Mouse (Mus musculus): ENCODE results near the gene Ccn6. TPM values are rescaled to one million over a fixed set of nuclear protein-coding genes. Genes with fewer than 3 reads are reported as not detected.

The Ccn6 gene
- total RNA-seq, 2 experiments from 2014 or later = 0.36 TPM; not detected in 1

DNA sequence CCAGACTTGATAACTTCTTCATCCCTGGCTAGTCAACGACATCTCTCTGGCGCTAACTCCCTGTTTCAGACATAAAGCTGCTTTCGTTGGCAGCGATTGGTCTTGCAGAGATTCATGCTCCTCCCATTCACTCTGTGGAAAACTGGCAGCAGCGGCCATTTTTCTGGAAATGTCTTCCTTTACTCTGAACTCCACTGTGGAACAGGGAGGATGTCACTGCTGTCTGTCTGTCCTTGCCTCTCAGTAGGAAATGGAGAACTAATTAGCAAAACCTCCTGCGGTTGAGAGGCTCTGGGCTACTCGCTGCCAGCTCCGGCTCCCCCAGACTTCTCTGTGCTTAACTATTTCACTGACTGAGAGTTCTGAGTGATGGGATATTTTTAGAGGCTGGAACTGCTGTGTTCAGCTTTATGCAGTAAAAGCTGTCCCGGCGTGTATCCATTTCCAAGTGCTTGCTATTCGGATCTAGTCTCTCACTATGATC is 2.1 kb upstream of the Ccn6 start:
- intact Hi-C loops (cut with DNase I) = loop anchor here (10.0 kb wide), 1 partner anchor 469 kb away; no protein-coding TSS in a partner anchor
- DNase-seq (ENCODE audit: low spot score in 2 of 2) = peak; percentile 66

DNA sequence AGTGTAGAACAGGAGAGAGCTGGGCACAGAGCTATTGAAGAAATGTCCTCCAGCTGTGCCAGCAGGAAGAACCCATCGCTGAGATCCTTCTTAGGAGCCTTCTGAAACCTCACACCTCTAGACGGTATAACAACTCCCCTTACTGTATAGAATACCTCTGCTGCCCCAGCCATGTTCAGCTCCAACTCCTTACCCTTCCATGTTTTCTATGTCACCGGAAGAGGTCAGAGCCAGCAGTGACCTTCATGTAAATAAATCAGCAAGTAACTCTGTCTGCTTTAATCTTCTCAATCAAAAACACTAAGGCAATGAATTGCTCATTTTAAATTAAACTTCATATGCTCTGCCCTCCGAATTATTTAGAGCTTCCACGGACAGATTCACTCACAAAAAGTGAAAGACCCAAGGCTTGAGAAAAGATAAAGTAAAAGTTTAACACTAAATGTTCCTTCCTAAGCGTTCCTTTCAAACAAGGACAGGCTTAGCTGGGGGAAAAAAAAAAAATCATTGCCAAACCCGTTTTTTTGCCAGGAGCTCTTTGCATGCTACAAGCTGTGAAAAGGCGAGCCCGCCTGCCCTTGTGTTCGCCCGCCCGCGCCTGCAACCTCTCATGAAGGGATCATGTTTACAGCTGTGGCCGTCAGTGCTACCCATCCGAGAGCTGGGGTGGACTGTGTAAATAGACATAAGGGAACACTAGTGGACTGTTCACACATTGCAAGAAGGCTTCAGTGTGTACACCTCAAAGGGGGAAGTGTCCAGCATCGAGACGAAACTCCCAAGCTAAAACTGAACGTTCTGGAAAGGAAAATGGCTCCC is 719 bp downstream of the Ccn6 start:
- no peak for DNase-seq (ENCODE audit: low spot score in 2 of 2)
- intact Hi-C loops (cut with DNase I) = loop anchor here (10.0 kb wide), 1 partner anchor 472 kb away; no protein-coding TSS in a partner anchor

DNA sequence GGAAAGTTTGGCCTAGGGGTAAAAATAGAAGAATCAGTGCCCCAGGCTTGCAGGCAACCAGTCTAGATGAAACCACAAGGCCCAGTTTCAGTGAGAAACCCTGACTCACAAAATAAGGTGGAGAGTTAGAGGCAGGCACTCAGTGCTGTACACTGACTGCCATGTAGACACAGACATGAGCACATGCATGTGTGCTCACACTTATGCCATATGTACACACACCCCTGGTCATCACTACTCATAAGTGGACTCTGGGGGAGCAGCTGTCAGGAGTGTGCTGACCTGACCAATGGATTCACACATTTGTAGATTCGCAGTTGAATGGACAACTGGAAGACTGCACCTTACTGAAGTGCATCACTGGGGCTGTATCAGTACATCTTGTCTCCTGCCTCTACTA is 2.2 kb downstream of the Ccn6 start:
- no peak for DNase-seq (ENCODE audit: low spot score in 2 of 2)
- intact Hi-C loops (cut with DNase I) = loop anchor here (10.0 kb wide), 1 partner anchor 473 kb away; no protein-coding TSS in a partner anchor

DNA sequence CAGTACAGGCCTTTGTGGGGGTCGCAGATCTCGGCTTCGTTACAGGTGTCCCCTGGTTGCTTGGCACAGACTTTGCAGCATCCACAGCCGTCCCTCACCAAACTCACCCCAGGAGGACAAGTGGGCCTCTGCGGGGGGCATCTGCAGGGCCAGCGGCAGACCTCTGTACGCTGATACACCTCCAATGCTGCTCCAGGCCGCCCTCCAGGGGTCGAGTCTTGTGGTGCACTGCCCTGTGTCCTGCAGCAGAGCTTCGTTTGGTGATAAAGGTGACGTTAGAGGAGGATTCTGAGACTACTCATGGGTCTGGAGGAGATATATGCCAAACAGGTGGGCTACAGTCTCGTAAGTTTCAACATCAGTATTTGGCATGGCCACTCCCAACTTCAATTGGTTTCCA is 5.3 kb downstream of the Ccn6 start:
- intact Hi-C loops (cut with DNase I) = no loop called here
- no peak for DNase-seq (ENCODE audit: low spot score in 2 of 2)

DNA sequence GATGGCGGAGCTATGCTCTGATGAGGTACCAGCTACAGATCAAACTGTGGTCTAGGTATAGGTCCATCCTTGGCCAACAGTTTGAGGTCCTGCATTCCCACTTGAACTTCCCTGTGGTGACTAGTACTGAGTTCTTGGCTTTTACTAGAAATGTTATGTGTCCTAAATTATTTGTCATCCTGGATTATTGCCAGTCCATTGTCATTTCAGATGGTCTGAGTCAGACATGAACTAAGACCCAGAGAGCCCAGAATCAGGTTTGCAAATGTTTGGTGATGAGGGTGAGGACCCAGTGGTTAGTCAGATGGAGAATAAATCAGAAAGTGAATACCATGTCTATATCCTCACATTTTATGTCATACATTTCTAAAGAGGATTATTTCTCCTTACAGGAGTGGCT is 6.3 kb downstream of the Ccn6 start:
- no peak for DNase-seq (ENCODE audit: low spot score in 2 of 2)
- intact Hi-C loops (cut with DNase I) = no loop called here

GRCm38 (mm10) chr10:39156719-39157118 is 6.9 kb downstream of the Ccn6 start:
- no peak for DNase-seq (ENCODE audit: low spot score in 2 of 2)
- intact Hi-C loops (cut with DNase I) = no loop called here

DNA sequence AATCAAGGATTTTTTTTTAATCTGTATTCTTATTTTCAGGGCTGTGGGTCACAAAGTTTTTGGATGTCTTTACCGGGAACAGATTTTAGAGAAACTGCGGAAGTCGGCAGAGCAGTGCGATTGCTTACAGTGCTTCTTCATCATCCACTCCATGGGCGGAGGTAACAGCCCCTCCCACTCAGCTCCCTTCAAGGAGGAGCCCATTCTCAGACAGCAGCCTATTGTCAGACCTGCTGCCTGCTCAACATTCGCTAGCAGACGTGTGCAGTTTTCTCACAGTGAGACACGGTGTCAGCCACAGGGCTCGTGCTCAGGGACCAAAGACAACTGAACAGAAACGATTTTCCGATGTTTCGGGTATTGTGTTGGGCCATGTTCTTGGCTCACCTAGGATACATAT is 21.4 kb downstream of the Ccn6 start:
- no peak for DNase-seq (ENCODE audit: low spot score in 2 of 2)
- intact Hi-C loops (cut with DNase I) = no loop called here

DNA sequence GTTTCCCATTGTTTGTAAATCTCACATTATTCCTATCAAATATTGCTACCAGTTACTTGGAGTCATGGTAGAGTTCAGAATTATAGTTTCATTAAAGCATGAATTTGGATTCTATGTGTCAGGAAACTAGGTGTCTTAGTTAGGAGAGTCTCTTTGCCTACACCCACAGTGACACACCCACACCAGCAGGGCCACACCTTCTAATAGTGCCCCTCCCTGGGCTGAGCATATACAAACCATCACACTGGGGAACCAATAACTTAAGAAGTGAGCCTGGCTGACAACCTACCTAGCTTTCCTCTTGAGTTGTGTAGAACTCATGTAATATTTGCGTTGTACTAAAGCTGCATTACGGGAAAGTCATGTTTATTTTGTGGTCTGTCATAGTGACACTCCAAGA is 22.2 kb downstream of the Ccn6 start:
- intact Hi-C loops (cut with DNase I) = no loop called here
- no peak for DNase-seq (ENCODE audit: low spot score in 2 of 2)

GRCm38 (mm10) chr10:39140843-39141242 is 22.8 kb downstream of the Ccn6 start:
- no peak for DNase-seq (ENCODE audit: low spot score in 2 of 2)
- intact Hi-C loops (cut with DNase I) = no loop called here

- DNase-seq (ENCODE audit: low spot score in 2 of 2) = no peak
- intact Hi-C loops (cut with DNase I) = no loop called here
Measured at GRCm38 (mm10) chr10:39138761-39139160, 24.8 kb downstream of the Ccn6 start.

GRCm38 (mm10) chr10:39137766-39138165 is 25.8 kb downstream of the Ccn6 start:
- intact Hi-C loops (cut with DNase I) = no loop called here
- DNase-seq (ENCODE audit: low spot score in 2 of 2) = no peak

GRCm38 (mm10) chr10:39133462-39134310 is 29.9 kb downstream of the Ccn6 start, which contains the start of the genes Fam229b and Tube1:
Gene Fam229b, minus strand, starts transcription at chr10:39133914.
Gene Tube1, plus strand, starts transcription at chr10:39133976.
- intact Hi-C loops (cut with DNase I) = no loop called here
- DNase-seq (ENCODE audit: low spot score in 2 of 2) = peak; percentile 92 to 93

- no peak for DNase-seq (ENCODE audit: low spot score in 2 of 2)
- intact Hi-C loops (cut with DNase I) = no loop called here
Measured at GRCm38 (mm10) chr10:39121412-39121811, 42.2 kb downstream of the Ccn6 start.

GRCm38 (mm10) chr10:39109489-39109874 is 54.1 kb downstream of the Ccn6 start:
- intact Hi-C loops (cut with DNase I) = no loop called here
- DNase-seq (ENCODE audit: low spot score in 2 of 2) = no peak

- DNase-seq (ENCODE audit: low spot score in 2 of 2) = no peak
- intact Hi-C loops (cut with DNase I) = no loop called here
Measured at GRCm38 (mm10) chr10:39108837-39109488, 54.6 kb downstream of the Ccn6 start.

DNA sequence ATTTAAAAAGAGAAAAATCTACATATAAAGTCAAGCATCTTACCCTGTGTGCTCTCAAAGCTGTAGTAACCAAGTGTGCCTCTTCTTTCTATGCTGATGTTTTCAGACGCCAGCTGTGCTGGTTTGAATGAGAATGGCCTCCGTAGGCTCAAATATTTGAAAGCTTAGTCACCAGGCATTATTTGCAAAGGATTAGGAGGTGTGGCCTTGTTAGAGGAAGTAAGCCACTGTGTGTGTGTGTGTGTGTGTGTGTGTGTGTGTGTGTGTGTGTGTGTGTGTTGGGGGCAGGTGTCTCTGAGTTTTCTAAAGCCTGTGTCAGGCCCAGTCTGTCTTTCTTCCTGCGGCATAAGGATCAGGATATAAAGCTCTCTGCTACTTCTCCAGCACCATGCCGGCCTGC is 56.7 kb downstream of the Ccn6 start:
- intact Hi-C loops (cut with DNase I) = no loop called here
- no peak for DNase-seq (ENCODE audit: low spot score in 2 of 2)

- intact Hi-C loops (cut with DNase I) = no loop called here
- no peak for DNase-seq (ENCODE audit: low spot score in 2 of 2)
Measured at GRCm38 (mm10) chr10:39106413-39106812, 57.2 kb downstream of the Ccn6 start.

DNA sequence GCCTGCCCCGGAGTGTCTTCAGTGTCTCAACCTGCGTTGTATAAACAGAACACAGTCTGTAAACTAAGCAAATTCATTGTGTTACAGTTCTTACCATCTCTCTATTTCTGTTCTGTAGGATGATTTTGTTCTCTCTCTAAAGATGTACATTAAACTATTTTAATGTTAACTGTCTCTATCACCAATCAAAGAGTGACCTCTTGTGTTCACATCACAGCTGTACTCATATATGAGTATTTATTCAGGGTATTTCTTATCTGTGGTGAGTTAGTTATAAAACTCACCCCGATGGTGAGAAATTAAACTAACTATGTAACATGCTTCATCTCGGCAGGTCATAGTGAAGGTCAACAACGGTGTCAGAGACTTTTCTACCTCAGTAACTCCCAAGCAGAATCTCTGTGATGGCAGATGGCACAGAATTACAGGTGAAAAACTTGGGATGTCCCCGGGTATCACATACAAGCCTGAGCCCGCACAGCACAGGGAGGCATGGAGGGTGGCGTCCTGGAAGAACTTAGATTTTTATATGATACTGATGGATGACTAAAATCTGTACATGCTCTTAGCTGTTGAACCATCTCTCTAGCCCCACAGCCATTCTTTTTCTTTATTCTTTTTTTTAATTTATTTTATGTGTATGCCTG is 58.7 kb downstream of the Ccn6 start:
- intact Hi-C loops (cut with DNase I) = no loop called here
- no peak for DNase-seq (ENCODE audit: low spot score in 2 of 2)
